Mouse (Mus musculus) limb, embryonic 14.5 days (tissue): ENCODE measurements around the gene Wdtc1. TPM values are rescaled to one million over a fixed set of nuclear protein-coding genes. Genes with fewer than 3 reads are reported as not detected.
A peak's percentile ranks its signal among the peaks of the same experiment; 100 is the strongest.

Source experiments
- ATAC-seq: fragments of 200-750 bp; cut with Nextera tagmentation; 2 replicates; pipeline ENCODE4 v1.8.0; 2017; ENCODE audit warnings: low read depth, moderate number of reproducible peaks, moderate TSS enrichment; ENCODE audit not compliant: low FRiP score
- DNase-seq: peaks from one replicate; pipeline ENCODE4 v3.0.0-alpha.2; 2015; ENCODE audit warnings: low spot score
- H3K27ac ChIP-seq: fragments of 300-500 bp; sonication (generic); replicated peaks from 2 replicates; pipeline ENCODE4 v1.5.1; 2014; ENCODE audit warnings: low read depth, mild to moderate bottlenecking, low read length, moderate library complexity, mixed read lengths
- H3K27me3 ChIP-seq: fragments of 300-500 bp; sonication (generic); 2 replicates; pipeline ENCODE4 v1.6.1; 2014; ENCODE audit warnings: low read length, mixed read lengths; ENCODE audit not compliant: control insufficient read depth, insufficient read depth
- H3K36me3 ChIP-seq: fragments of 300-500 bp; sonication (generic); 2 replicates; pipeline ENCODE4 v1.6.1; 2014; ENCODE audit warnings: mild to moderate bottlenecking, low read length, moderate library complexity, mixed read lengths; ENCODE audit not compliant: control insufficient read depth, insufficient read depth
- H3K4me1 ChIP-seq: fragments of 300-500 bp; sonication (generic); 2 replicates; pipeline ENCODE4 v1.6.1; 2014; ENCODE audit warnings: antibody characterized with exemption, low read length, mixed read lengths; ENCODE audit not compliant: control insufficient read depth, insufficient read depth
- H3K4me2 ChIP-seq: fragments of 300-500 bp; sonication (generic); replicated peaks from 2 replicates; pipeline ENCODE4 v1.6.1; 2014; ENCODE audit warnings: low read depth, mild to moderate bottlenecking, low read length, moderate library complexity; ENCODE audit not compliant: severe bottlenecking
- H3K4me3 ChIP-seq: fragments of 300-500 bp; sonication (generic); replicated peaks from 2 replicates; pipeline ENCODE4 v1.5.1; 2014; ENCODE audit warnings: low read length
- H3K9ac ChIP-seq: fragments of 300-500 bp; sonication (generic); 2 replicates; pipeline ENCODE4 v1.6.1; 2014; ENCODE audit warnings: mild to moderate bottlenecking, low read depth, low read length, moderate library complexity; ENCODE audit not compliant: severe bottlenecking
- H3K9me3 ChIP-seq: fragments of 300-500 bp; sonication (generic); 2 replicates; pipeline ENCODE4 v1.6.1; 2016; ENCODE audit warnings: low read length; ENCODE audit not compliant: control insufficient read depth
- POLR2A ChIP-seq: fragments of 200-500 bp; IDR thresholded peaks from 2 replicates; pipeline ENCODE4 v1.8.0; 2012; ENCODE audit warnings: inconsistent platforms, mild to moderate bottlenecking, moderate library complexity, borderline replicate concordance; ENCODE audit not compliant: insufficient read depth, insufficient read length; ENCODE audit errors: extremely low read depth
- WGBS: fragments of 180-500 bp; shearing (Covaris S2); extraction: QIAGEN DNeasy Blood & Tissue Kit; methylation state at CpG from one replicate; pipeline ENCODE4 v1.1.7; 2014; 5-methylcytosine and 5-hydroxymethylcytosine counted together
- polyA plus RNA-seq, 2 experiments: library from polyadenylated mRNA; depleted of rRNA in 1 of 2; stranded (reverse) in 1 of 2; unstranded in 1 of 2; fragments of >200 nt; fragmentation: Nextera tagmentation in 1 of 2; extraction: Ambion mirVana in 1 of 2; gene quantifications; 2 replicates each; pipeline versions ENCODE4 v1.2.1 to v1.2.3; 2012 to 2014

The Wdtc1 gene
- polyA plus RNA-seq, 2 experiments, result 17.6 to 27.8 TPM

DNA sequence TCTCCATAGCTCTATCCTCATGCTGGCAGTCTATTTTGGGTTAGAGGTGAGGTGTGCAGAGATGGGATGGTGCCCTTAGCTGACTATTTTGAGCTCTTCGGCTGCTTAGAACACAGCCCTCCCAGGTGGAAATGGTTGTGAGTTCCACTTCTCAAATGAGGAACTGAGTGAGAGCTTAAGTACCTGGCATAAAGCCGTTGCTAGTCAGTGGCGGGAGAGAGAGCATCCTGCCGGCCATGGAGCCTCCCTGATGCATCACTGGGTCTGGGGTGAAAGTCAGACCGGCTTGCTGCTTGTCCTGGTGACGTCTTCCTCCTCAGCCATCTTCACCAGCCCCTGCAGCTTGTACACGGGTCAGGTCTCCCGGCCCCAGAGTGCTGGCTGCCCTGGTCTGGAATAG lies 44.7 kb upstream of the Wdtc1 start:
- H3K4me3 ChIP-seq, result no peak overlapping the region
- H3K4me1 ChIP-seq, result peaks cover 25% of the 10 kb centered on the region; the same call in 1 of the 2 replicates
- DNase-seq (no peak), ATAC-seq (no peak)
- H3K27me3 ChIP-seq, result no peaks in the 10 kb centered on the region
- no peak overlapping the region for H3K27ac ChIP-seq
- WGBS, result 79% methylated on average over 8 of the region's 8 CpGs
- TF ChIP-seq POLR2A, result no peak
- H3K9ac ChIP-seq, result no peak overlapping the region
- H3K9me3 ChIP-seq, result no peaks in the 10 kb centered on the region
- no peaks in the 10 kb centered on the region for H3K36me3 ChIP-seq
- no peak overlapping the region for H3K4me2 ChIP-seq

DNA sequence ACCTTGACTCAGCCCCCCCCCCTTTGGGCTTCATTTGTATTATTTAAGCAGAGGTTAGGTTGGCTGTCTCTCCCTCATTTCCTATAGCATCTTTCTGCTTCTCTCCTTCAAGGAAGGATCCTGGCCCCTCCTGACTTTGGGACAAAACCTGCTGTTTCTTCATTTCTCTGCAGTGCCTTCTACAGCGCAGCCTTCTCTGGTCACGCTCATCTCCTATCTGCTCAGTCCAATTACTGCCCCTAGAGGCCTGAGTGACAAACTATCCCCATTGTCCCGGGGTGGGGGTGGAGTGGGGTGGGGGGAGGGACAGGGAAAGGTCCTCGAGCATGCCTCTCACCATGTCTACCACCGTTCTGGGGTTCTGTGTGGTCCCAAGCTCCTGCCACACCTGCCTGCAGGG lies 44.0 kb upstream of the Wdtc1 start:
- no peaks in the 10 kb centered on the region for H3K9me3 ChIP-seq
- H3K27me3 ChIP-seq, result no peaks in the 10 kb centered on the region
- no peaks in the 10 kb centered on the region for H3K36me3 ChIP-seq
- DNase-seq, result no peak
- peaks cover 25% of the 10 kb centered on the region; the same call in 1 of the 2 replicates for H3K4me1 ChIP-seq
- no peak overlapping the region for H3K4me3 ChIP-seq
- 53% methylated on average over 5 of the region's 5 CpGs for WGBS
- TF ChIP-seq POLR2A, result no peak
- no peak overlapping the region for H3K9ac ChIP-seq
- H3K27ac ChIP-seq, result no peak overlapping the region
- no peak overlapping the region for H3K4me2 ChIP-seq
- no peak for ATAC-seq

DNA sequence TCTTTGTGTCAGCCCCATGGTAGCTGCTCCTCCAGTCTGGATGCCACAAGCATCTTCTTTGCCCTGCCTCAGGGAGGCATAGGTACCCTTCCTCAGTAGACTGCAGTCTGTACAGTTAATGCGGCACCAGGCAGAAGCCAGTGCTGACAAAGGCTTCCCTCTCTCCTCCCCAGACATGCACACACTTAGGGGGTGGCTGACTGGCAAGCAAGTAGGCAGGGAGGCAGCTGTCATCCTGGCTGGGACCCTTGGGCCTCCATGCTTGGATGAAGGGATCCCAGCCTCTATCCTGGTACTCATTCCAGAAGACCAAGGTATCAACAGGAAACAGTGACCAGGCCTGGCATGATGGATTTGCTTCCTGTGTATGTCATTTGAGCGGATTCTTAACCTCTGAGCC lies 42.8 kb upstream of the Wdtc1 start:
- Histone ChIP-seq H3K4me2 (no peak overlapping the region), H3K4me1 (peaks cover 25% of the 10 kb centered on the region; the same call in 1 of the 2 replicates), H3K9me3 (no peaks in the 10 kb centered on the region), H3K4me3 (no peak overlapping the region), H3K36me3 (no peaks in the 10 kb centered on the region), H3K27me3 (no peaks in the 10 kb centered on the region), H3K9ac (no peak overlapping the region), H3K27ac (no peak overlapping the region)
- DNase-seq (no peak), ATAC-seq (no peak)
- no peak for TF ChIP-seq POLR2A
- 73% methylated on average over 2 of the region's 2 CpGs for WGBS

DNA sequence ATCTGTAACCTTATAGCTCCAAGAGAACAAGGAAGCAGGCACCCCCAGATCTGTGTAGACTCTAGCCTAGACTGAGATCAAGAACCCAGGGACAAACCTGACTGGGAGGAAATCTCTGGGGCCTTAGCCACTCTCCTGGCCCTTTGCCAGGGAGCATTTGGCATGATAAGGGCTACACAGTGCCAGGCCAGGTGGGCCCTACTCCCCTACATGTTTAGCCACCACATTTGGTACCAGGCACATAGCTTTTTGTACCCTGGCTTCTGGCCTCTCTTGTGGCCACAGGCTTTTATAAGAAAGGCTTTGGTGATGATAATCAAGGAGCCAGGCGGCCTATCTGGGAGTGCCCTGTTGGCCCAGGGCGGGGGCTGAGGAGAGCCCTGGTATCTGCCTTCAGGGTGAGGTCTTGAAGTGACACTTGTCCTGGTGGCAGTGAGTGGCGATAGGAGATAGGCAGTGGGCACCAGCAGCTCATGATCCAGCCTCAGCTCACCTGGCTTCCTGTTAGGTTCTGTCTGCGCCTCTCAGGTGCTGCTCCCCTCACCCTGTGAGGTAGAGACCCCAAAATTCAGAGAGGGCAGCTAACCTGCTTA lies 41.8 kb upstream of the Wdtc1 start:
- no peaks in the 10 kb centered on the region for H3K27me3 ChIP-seq
- H3K9ac ChIP-seq, result no peak overlapping the region
- 83% methylated on average over 4 of the region's 4 CpGs for WGBS
- no peak overlapping the region for H3K27ac ChIP-seq
- ATAC-seq, result no peak
- no peak overlapping the region for H3K4me2 ChIP-seq
- no peak for TF ChIP-seq POLR2A
- H3K9me3 ChIP-seq, result no peaks in the 10 kb centered on the region
- peaks cover 22% of the 10 kb centered on the region; the same call in 1 of the 2 replicates for H3K4me1 ChIP-seq
- DNase-seq, result no peak
- no peak overlapping the region for H3K4me3 ChIP-seq
- no peaks in the 10 kb centered on the region for H3K36me3 ChIP-seq

DNA sequence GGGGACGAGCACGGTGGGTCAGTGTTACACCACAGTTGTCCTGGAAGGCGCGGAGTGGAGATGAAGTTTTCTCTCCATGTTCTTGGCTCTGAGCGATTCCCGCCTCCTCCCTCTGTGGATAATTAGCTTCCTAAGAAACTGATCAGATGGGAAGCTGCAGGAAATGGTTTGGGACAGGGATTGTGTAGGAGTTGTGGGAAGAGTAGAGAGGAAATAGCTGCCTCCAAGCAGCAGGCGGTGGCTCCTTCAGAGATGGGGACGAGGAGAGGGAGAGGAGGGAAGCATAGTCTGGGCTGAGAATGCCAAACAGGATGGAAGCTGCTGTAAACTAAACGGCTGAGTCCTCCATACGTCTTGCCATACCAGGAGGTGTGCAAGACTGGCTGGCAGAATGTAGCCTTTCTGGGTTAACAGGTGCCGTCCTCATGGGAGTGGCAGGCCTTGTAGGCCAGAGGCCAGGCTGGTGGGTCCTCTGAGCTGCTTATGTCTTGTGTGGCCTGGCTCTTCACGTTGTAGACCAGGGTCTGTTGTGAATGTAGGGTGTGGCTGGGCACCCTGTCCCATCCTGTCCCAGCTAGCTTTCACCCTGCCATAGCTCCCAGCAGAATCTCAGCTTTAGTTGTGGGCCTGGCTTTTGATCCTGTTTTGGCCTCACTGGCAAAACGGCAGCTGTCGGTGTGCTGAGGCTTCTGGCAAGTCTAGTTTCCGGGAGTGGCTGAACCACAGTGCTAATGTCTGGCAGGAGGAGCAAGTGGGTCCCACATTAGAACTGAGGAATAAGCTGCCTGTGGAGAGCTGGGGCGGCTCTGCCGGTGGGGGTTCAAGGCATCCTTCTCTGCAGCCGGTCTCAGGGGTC lies 38.1 kb upstream of the Wdtc1 start:
- 72% methylated on average over 18 of the region's 18 CpGs for WGBS
- DNase-seq (no peak), ATAC-seq (no peak)
- H3K9ac ChIP-seq, result no peak overlapping the region
- H3K9me3 ChIP-seq, result no peaks in the 10 kb centered on the region
- no peak overlapping the region for H3K4me2 ChIP-seq
- H3K27ac ChIP-seq, result 0 out of 2 replicates have a peak overlapping the region, but pooled peaks have one; percentile 33
- peaks cover 17% of the 10 kb centered on the region; the same call in 1 of the 2 replicates for H3K4me1 ChIP-seq
- no peak for TF ChIP-seq POLR2A
- H3K4me3 ChIP-seq, result no peak overlapping the region
- no peaks in the 10 kb centered on the region for H3K27me3 ChIP-seq
- no peaks in the 10 kb centered on the region for H3K36me3 ChIP-seq
